Mouse (Mus musculus) limb, embryonic 10.5 days (tissue): ENCODE data around the gene Tbc1d8. TPM values are rescaled to one million over a fixed set of nuclear protein-coding genes. Genes with fewer than 3 reads are reported as not detected.

Source experiments
- DNase-seq: peaks from one replicate; pipeline ENCODE4 v3.0.0-alpha.2; 2017; ENCODE audit warnings: low spot score
- H3K27ac ChIP-seq: fragments of 300-500 bp; sonication (generic); 2 replicates; pipeline ENCODE4 v1.5.1; 2016; ENCODE audit warnings: mild to moderate bottlenecking
- H3K27me3 ChIP-seq: fragments of 300-500 bp; sonication (generic); 2 replicates; pipeline ENCODE4 v1.6.1; 2016; ENCODE audit warnings: low read depth, mild to moderate bottlenecking; ENCODE audit not compliant: poor library complexity, severe bottlenecking
- H3K36me3 ChIP-seq: fragments of 300-500 bp; sonication (generic); 2 replicates; pipeline ENCODE4 v1.6.1; 2016; ENCODE audit warnings: mild to moderate bottlenecking, moderate library complexity
- H3K4me1 ChIP-seq: fragments of 300-500 bp; sonication (generic); 2 replicates; pipeline ENCODE4 v1.6.1; 2016
- H3K4me3 ChIP-seq: fragments of 300-500 bp; sonication (generic); 2 replicates; pipeline ENCODE4 v1.5.1; 2016; ENCODE audit warnings: mild to moderate bottlenecking, moderate library complexity
- H3K9me3 ChIP-seq: fragments of 300-500 bp; sonication (generic); replicated peaks from 2 replicates; pipeline ENCODE4 v1.6.1; 2016; ENCODE audit warnings: mild to moderate bottlenecking
- WGBS: fragments of 180-500 bp; shearing (Covaris S2); methylation state at CpG from one replicate; pipeline ENCODE4 v1.1.7; 2016; 5-methylcytosine and 5-hydroxymethylcytosine counted together
- polyA plus RNA-seq: library from polyadenylated mRNA; unstranded; fragments of >200 nt; fragmentation: Nextera tagmentation; extraction: Ambion mirVana; gene quantifications from 2 replicates; pipeline ENCODE4 v1.2.1, GENCODE M21; 2016

The Tbc1d8 gene
- 3.6 and 5.1 TPM in 2 replicates for polyA plus RNA-seq

GRCm38 (mm10) chr1:39478057-39478895, at the start of gene Tbc1d8:
TSS of gene Tbc1d8 (minus strand) at chr1:39478755.
- H3K36me3 ChIP-seq, result no peaks in the 10 kb centered on the region
- peak within 1 kb of the TSS; percentile 84 for H3K27ac ChIP-seq
- no peaks in the 10 kb centered on the region for H3K9me3 ChIP-seq
- H3K4me1 ChIP-seq, result peaks cover 25% of the 10 kb centered on the region
- peak; percentile 95 for DNase-seq
- peaks cover 20% of the 10 kb centered on the region for H3K27me3 ChIP-seq
- peak within 1 kb of the TSS; percentile 80 for H3K4me3 ChIP-seq
- WGBS, result under 1% methylated on average over 90 of the region's 90 CpGs

GRCm38 (mm10) chr1:39528319-39528718, 49.8 kb upstream of the Tbc1d8 start:
- DNase-seq, result no peak
- no peaks in the 10 kb centered on the region for H3K4me1 ChIP-seq
- 70% methylated on average over 6 of the region's 6 CpGs for WGBS
- H3K9me3 ChIP-seq, result no peaks in the 10 kb centered on the region
- H3K36me3 ChIP-seq, result no peaks in the 10 kb centered on the region
- H3K4me3 ChIP-seq, result no peak overlapping the region
- no peaks in the 10 kb centered on the region for H3K27me3 ChIP-seq
- H3K27ac ChIP-seq, result no peak overlapping the region

GRCm38 (mm10) chr1:39527432-39527831, 48.9 kb upstream of the Tbc1d8 start:
- Histone ChIP-seq H3K9me3 (no peaks in the 10 kb centered on the region), H3K27me3 (no peaks in the 10 kb centered on the region), H3K4me1 (no peaks in the 10 kb centered on the region), H3K27ac (no peak overlapping the region), H3K4me3 (no peak overlapping the region), H3K36me3 (no peaks in the 10 kb centered on the region)
- 12% methylated on average over 7 of the region's 7 CpGs for WGBS
- DNase-seq, result peak; percentile 86

DNA sequence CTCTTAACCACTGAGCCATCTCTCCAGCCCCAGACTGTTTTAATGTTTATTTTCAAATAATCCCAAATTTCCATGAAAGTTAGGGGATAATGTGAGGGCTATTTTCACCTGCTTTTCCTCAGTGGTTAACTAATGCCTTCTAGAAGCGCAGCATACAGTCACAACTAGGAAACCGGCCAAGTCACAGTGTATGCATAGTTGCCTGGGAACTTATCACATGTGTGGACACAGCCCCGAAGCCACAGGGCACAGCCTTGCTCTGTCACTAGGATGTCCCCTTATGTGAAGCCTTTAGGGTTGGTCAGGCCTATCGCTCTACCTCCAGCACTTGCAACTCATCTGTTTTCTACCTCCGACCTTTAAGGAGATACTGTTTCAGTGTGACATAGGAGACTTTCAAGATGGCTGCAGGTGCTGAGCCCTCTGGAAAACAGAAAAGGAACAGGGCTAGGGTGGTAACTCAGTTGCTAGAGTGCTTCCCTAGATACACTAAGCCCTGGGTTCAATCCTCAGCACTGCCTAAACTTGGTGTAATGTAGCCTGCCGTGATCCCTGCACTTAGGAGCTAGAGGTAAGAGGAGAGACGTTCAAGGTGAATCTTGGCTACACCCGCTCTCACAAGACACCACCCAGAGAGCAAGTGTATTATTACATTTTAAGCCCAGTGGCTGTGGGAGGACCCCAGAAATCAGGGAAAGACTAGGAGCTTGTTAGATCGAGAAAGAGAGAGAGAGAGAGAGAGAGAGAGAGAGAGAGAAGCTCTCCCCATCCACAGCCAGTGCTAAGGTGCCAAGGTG, 48.0 kb upstream of the Tbc1d8 start:
- Histone ChIP-seq H3K36me3 (no peaks in the 10 kb centered on the region), H3K27ac (no peak overlapping the region), H3K9me3 (no peaks in the 10 kb centered on the region), H3K27me3 (no peaks in the 10 kb centered on the region), H3K4me1 (no peaks in the 10 kb centered on the region), H3K4me3 (no peak overlapping the region)
- DNase-seq, result no peak
- 87% methylated on average over 9 of the region's 9 CpGs for WGBS

DNA sequence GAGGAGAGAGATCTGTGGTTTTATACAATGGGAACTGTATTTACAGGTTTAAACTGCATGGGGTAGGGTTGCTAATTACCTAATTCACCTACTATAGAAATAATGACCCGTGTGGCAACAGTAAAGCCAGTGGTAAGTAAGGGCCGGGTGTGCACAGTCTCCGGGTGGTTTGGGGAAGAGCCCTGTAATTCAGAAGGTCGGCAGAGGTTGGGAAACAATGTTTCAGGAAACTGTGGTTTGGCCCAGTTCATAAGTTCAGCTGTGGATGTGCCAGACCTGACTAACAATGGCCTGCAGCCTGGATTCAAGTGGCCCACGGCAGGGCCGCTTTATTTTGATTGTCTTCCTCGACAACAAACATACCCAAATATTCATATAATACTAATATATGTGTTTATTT, 47.2 kb upstream of the Tbc1d8 start:
- DNase-seq, result no peak
- Histone ChIP-seq H3K27ac (no peak overlapping the region), H3K4me3 (no peak overlapping the region), H3K4me1 (no peaks in the 10 kb centered on the region), H3K36me3 (no peaks in the 10 kb centered on the region), H3K27me3 (no peaks in the 10 kb centered on the region), H3K9me3 (no peaks in the 10 kb centered on the region)
- WGBS, result 85% methylated on average over 7 of the region's 7 CpGs

DNA sequence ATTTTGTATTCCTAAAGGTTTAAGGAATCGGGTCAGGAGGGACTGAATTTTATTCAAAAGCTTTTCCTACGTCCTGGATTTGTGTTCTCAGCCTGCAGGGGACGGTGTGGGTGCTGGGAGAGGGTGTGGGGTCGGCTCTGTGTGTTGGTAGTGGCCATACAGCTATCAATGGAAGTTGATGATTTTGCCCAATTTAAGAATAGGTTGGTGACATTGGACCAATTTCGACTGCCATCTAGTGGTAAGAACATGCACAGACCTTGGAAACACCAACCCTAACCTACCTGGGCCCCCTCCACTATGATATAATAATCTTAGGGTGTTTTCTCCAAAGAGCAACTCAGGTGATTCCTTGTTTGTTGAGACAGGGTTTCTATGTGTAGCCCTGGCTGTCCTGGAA, 44.0 kb upstream of the Tbc1d8 start:
- 38% methylated on average over 5 of the region's 5 CpGs for WGBS
- H3K36me3 ChIP-seq, result no peaks in the 10 kb centered on the region
- peak; percentile 36 for DNase-seq
- no peaks in the 10 kb centered on the region for H3K4me1 ChIP-seq
- no peaks in the 10 kb centered on the region for H3K9me3 ChIP-seq
- no peak overlapping the region for H3K27ac ChIP-seq
- no peaks in the 10 kb centered on the region for H3K27me3 ChIP-seq
- no peak overlapping the region for H3K4me3 ChIP-seq

DNA sequence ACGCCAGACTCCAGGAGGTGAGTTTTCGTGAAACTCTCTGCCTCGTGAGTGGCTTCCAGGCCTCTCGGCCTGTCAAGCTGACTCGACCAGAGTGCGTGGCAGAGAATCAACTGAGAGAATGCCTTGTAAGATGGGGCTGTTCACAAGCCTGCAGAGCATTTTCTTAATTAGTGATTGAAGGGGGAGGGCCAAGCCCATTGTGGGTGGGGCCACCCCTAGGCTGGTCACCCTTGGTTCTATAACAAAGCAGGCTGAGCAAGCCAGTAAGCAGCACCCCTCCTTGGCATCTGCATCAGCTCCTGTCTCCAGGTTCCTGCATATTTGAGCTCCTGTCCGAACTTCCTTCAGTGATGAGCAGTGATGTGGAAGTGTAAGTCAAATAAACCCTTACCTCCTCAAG, 42.8 kb upstream of the Tbc1d8 start:
- no peaks in the 10 kb centered on the region for H3K4me1 ChIP-seq
- no peaks in the 10 kb centered on the region for H3K27me3 ChIP-seq
- H3K9me3 ChIP-seq, result no peaks in the 10 kb centered on the region
- 91% methylated on average over 7 of the region's 7 CpGs for WGBS
- no peak overlapping the region for H3K4me3 ChIP-seq
- H3K27ac ChIP-seq, result no peak overlapping the region
- no peak for DNase-seq
- H3K36me3 ChIP-seq, result no peaks in the 10 kb centered on the region

DNA sequence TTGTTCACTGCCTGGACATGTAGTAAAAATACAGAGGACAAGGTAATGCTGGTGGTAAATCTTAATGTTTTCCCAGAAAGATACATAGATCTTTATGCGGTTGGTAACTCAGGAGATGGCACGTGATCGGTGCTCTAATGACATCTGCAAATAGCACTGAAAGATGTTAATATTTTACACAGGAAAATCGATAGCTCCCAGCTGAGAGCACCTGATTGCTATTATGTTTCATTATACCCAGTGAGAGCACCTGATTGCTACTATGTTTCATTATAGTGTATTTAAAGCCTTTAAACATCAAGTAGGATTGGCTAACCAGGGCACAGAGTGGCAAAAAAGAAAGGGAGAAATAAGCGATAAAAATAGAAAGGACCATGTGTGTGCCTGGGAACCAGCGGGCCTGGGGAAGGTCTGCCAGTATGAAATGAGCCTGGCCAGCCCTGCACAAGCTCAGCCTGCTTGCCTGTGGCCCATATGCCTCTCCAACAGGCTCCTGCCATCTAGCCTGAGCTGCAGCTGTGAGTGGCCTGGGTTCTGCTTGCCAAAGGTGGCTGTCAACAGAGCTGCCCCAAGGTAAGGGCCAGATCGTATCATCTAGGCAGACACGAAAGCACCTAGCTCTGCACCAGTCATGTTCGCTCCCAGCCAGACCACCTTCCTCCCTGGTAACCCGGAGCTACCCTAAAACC, 36.9 kb upstream of the Tbc1d8 start:
- H3K9me3 ChIP-seq, result no peaks in the 10 kb centered on the region
- H3K4me1 ChIP-seq, result no peaks in the 10 kb centered on the region; the same call in 1 of the 2 replicates
- no peak overlapping the region for H3K27ac ChIP-seq
- no peaks in the 10 kb centered on the region for H3K36me3 ChIP-seq
- H3K4me3 ChIP-seq, result no peak overlapping the region
- DNase-seq, result no peak
- 90% methylated on average over 10 of the region's 10 CpGs for WGBS
- no peaks in the 10 kb centered on the region for H3K27me3 ChIP-seq

DNA sequence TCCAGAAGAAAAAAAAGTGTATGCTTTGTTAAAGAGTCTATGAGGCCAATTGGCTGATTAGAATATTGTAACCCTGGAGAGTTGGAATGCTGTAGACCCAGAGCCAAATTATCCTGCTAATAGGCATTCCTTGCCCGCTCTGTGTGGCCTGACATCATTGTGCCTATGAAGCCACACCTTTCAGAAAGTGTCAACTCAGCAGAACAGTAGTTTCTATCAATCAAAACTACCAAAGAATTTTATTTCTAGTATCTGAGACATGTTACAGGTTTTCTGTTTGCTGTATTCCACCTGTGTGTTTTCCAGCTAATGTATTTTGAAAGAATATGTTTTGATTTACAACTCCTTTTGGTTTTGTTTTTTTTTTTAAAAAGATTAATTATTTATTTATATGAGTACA, 33.6 kb upstream of the Tbc1d8 start:
- Histone ChIP-seq H3K27me3 (no peaks in the 10 kb centered on the region), H3K9me3 (no peaks in the 10 kb centered on the region), H3K4me1 (peaks cover 5% of the 10 kb centered on the region; the same call in 1 of the 2 replicates), H3K4me3 (no peak overlapping the region), H3K36me3 (no peaks in the 10 kb centered on the region), H3K27ac (no peak overlapping the region)
- 84% methylated on average over 1 of the region's 1 CpGs for WGBS
- DNase-seq, result no peak

DNA sequence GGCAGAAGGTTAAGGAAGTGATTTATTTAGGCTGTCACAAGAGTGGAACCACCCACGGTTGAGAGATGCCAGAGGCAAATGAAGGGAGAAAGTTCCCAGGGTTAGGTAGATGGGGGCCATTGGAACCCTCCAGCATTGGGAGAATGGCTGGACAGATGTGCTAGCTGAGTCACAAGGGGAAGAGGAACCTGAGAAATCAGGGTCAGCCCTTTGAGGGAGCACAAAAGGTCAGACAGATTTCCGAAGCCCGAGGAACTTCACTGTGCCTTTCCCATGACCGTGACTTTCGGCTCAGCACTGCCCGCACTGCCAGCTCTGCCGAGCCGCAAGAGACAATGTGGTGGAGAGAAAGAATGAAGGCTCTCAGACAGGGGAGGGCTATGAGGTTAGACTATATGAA, 33.2 kb upstream of the Tbc1d8 start:
- H3K36me3 ChIP-seq, result no peaks in the 10 kb centered on the region
- peaks cover 5% of the 10 kb centered on the region; the same call in 1 of the 2 replicates for H3K4me1 ChIP-seq
- DNase-seq, result no peak
- H3K9me3 ChIP-seq, result no peaks in the 10 kb centered on the region
- WGBS, result 76% methylated on average over 8 of the region's 8 CpGs
- no peak overlapping the region for H3K4me3 ChIP-seq
- no peak overlapping the region for H3K27ac ChIP-seq
- no peaks in the 10 kb centered on the region for H3K27me3 ChIP-seq

- WGBS, result 81% methylated on average over 9 of the region's 9 CpGs
- no peaks in the 10 kb centered on the region for H3K9me3 ChIP-seq
- H3K4me1 ChIP-seq, result 0 out of 2 replicates have a peak, but pooled peaks cover 5% of the 10 kb centered on the region
- no peak for DNase-seq
- no peaks in the 10 kb centered on the region for H3K27me3 ChIP-seq
- no peak overlapping the region for H3K27ac ChIP-seq
- no peak overlapping the region for H3K4me3 ChIP-seq
- no peaks in the 10 kb centered on the region for H3K36me3 ChIP-seq
Measured at GRCm38 (mm10) chr1:39505600-39505999, 27.0 kb upstream of the Tbc1d8 start.

GRCm38 (mm10) chr1:39504261-39504660, 25.7 kb upstream of the Tbc1d8 start:
- WGBS, result 21% methylated on average over 1 of the region's 1 CpGs
- H3K36me3 ChIP-seq, result no peaks in the 10 kb centered on the region
- no peak for DNase-seq
- H3K27me3 ChIP-seq, result no peaks in the 10 kb centered on the region
- no peak overlapping the region for H3K27ac ChIP-seq
- H3K4me1 ChIP-seq, result no peaks in the 10 kb centered on the region
- no peaks in the 10 kb centered on the region for H3K9me3 ChIP-seq
- no peak overlapping the region for H3K4me3 ChIP-seq
